Comparison of ENCODE assay signal across 8 mouse cellular contexts in the genomic region with DNA sequence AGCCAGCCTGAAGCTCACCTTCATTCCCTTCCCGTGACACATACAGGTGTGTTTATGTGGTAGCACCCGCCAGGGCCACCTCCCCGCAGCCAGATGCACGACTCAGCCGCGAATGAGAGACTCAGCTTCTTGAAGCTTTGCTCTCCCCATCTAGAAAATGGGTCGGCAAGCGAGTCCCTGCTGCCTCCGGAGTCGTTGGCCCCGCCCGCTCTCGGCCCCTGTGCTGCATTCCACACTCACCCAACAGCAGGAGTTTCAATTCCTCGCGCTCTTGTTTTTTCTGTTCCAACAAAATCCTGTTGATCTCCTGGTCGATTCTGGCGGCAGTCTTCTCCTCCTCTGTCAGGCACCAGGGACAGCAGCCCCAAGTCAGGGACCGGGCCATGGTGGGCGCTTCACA. TPM values are rescaled to one million over a fixed set of nuclear protein-coding genes. Genes with fewer than 3 reads are reported as not detected.
A peak's percentile ranks its signal among the peaks of the same experiment; 100 is the strongest.
DNase-seq lines count a peak whose midpoint lies in the region; ATAC-seq and TF ChIP-seq lines count a peak whose summit lies in the region.

No protein-coding gene starts in this region.

- WGBS in heart, embryonic 13.5 days: 8% methylated on average over 19 of the region's 19 CpGs
- 6% methylated on average over 19 of the region's 19 CpGs for WGBS in liver, postnatal 0 days (ENCODE audit: insufficient replicate concordance)
- WGBS in forebrain, embryonic 16.5 days: 25% methylated on average over 19 of the region's 19 CpGs

- no peak for TF ChIP-seq CTCF in E14TG2a.4 (conservative IDR thresholded peaks at IDR 0.05; ENCODE audit: low read length)
- TF ChIP-seq CTCF in liver, postnatal 0 days (IDR thresholded peaks at IDR 0.05; ENCODE audit: low read depth): no peak

- no peak for ATAC-seq in heart, embryonic 13.5 days (ENCODE audit: extremely low read depth, insufficient number of reproducible peaks, low FRiP score, low TSS enrichment)
- no peak for ATAC-seq in liver, postnatal 0 days
- ATAC-seq in forebrain, embryonic 16.5 days: no peak

- no peak for DNase-seq in heart, postnatal 10 days
- peak; percentile 36 for DNase-seq in liver, postnatal 0 days
- DNase-seq in right cerebral cortex, adult 2 months (ENCODE audit: low spot score in 2 of 2): no peak
- no peak for DNase-seq in thymus, postnatal 10 days (ENCODE audit: low spot score in 2 of 2)

- H3K9ac ChIP-seq in heart, embryonic 13.5 days: peak overlapping the region; percentile 72
- H3K9ac ChIP-seq in liver, postnatal 0 days (replicated peaks): peak overlapping the region; percentile 66
- no peak overlapping the region for H3K9ac ChIP-seq in forebrain, embryonic 16.5 days (replicated peaks; ENCODE audit: low read depth, low read length)

- TF ChIP-seq EP300 in liver, postnatal 0 days (IDR thresholded peaks at IDR 0.05; ENCODE audit: low read depth): no peak

- no peaks in the 10 kb centered on the region; the same call in 1 of the 2 replicates for H3K27me3 ChIP-seq in heart, embryonic 13.5 days (replicated peaks)
- H3K27me3 ChIP-seq in E14TG2a.4 (ENCODE audit: insufficient read depth, low read length): peaks cover 33% of the 10 kb centered on the region
- no peaks in the 10 kb centered on the region; the same call in 1 of the 2 replicates for H3K27me3 ChIP-seq in erythroblast, embryonic 14.5 days (ENCODE audit: control insufficient read depth)
- no peaks in the 10 kb centered on the region for H3K27me3 ChIP-seq in liver, postnatal 0 days (ENCODE audit: insufficient read depth, low read length)
- H3K27me3 ChIP-seq in forebrain, embryonic 16.5 days (replicated peaks; ENCODE audit: control insufficient read depth, insufficient read depth, low read length): peaks cover 3% of the 10 kb centered on the region; the same call in 1 of the 2 replicates

- H3K4me2 ChIP-seq in heart, embryonic 13.5 days: peak overlapping the region; percentile 49
- peak overlapping the region; percentile 70 for H3K4me2 ChIP-seq in liver, postnatal 0 days (ENCODE audit: low read depth, low read length)
- no peak overlapping the region for H3K4me2 ChIP-seq in forebrain, embryonic 16.5 days (ENCODE audit: low read length)

- H3K4me3 ChIP-seq in heart, embryonic 13.5 days: peak overlapping the region; percentile 32
- peak overlapping the region; percentile 69 for H3K4me3 ChIP-seq in E14TG2a.4 (replicated peaks; ENCODE audit: low read length)
- peak overlapping the region; percentile 47 for H3K4me3 ChIP-seq in erythroblast, embryonic 14.5 days (replicated peaks)
- H3K4me3 ChIP-seq in liver, postnatal 0 days (ENCODE audit: low read depth, low read length): peak overlapping the region; percentile 54
- no peak overlapping the region for H3K4me3 ChIP-seq in forebrain, embryonic 16.5 days (replicated peaks; ENCODE audit: low read length)

- intact Hi-C loops in heart, postnatal 10 days (cut with DNase I): no loop called here

- no peaks in the 10 kb centered on the region; the same call in 1 of the 2 replicates for H3K36me3 ChIP-seq in heart, embryonic 13.5 days
- no peaks in the 10 kb centered on the region for H3K36me3 ChIP-seq in E14TG2a.4 (ENCODE audit: insufficient read depth, low read length)
- no peaks in the 10 kb centered on the region for H3K36me3 ChIP-seq in erythroblast, embryonic 14.5 days (ENCODE audit: control insufficient read depth)
- H3K36me3 ChIP-seq in liver, postnatal 0 days (replicated peaks; ENCODE audit: insufficient read depth, low read length): no peaks in the 10 kb centered on the region
- H3K36me3 ChIP-seq in forebrain, embryonic 16.5 days (ENCODE audit: control insufficient read depth, insufficient read depth): no peaks in the 10 kb centered on the region

- no peaks in the 10 kb centered on the region for H3K9me3 ChIP-seq in heart, embryonic 13.5 days
- H3K9me3 ChIP-seq in E14TG2a.4 (ENCODE audit: low read length): no peaks in the 10 kb centered on the region
- H3K9me3 ChIP-seq in erythroblast, embryonic 14.5 days (ENCODE audit: control insufficient read depth, low read length): no peaks in the 10 kb centered on the region
- no peaks in the 10 kb centered on the region for H3K9me3 ChIP-seq in liver, postnatal 0 days (ENCODE audit: low read length)
- no peaks in the 10 kb centered on the region for H3K9me3 ChIP-seq in forebrain, embryonic 16.5 days (ENCODE audit: control insufficient read depth, low read length)

- peak overlapping the region; percentile 37; the same call in 1 of the 2 replicates for H3K27ac ChIP-seq in heart, embryonic 13.5 days (replicated peaks)
- peak overlapping the region; percentile 78 for H3K27ac ChIP-seq in liver, postnatal 0 days (ENCODE audit: low read depth)
- no peak overlapping the region for H3K27ac ChIP-seq in forebrain, embryonic 16.5 days (ENCODE audit: low read length)

- H3K4me1 ChIP-seq in heart, embryonic 13.5 days: peaks cover 19% of the 10 kb centered on the region
- H3K4me1 ChIP-seq in E14TG2a.4 (replicated peaks; ENCODE audit: low read depth, low read length): peaks cover 27% of the 10 kb centered on the region
- H3K4me1 ChIP-seq in erythroblast, embryonic 14.5 days (ENCODE audit: control insufficient read depth): peaks cover 53% of the 10 kb centered on the region
- H3K4me1 ChIP-seq in liver, postnatal 0 days (ENCODE audit: insufficient read depth): peaks cover 38% of the 10 kb centered on the region
- no peaks in the 10 kb centered on the region for H3K4me1 ChIP-seq in forebrain, embryonic 16.5 days (replicated peaks; ENCODE audit: control insufficient read depth, insufficient read depth, low read length)

RNA-seq across cellular contexts. Expression of a gene that starts 0.5 kb away (rescaled TPM):
- 1.5 and 2.0 TPM in 2 replicates for polyA plus RNA-seq in heart, embryonic 13.5 days (2015; fragmentation: Nextera tagmentation; extraction: Ambion mirVana)
- total RNA-seq in heart, postnatal 10 days (2021): under 1 TPM; 0.60 to 0.74 TPM
- 0.14 and 0.24 TPM in 2 replicates for polyA plus RNA-seq in erythroblast, embryonic 14.5 days (2012)
- polyA plus RNA-seq in liver, postnatal 0 days (2015; fragmentation: Nextera tagmentation; extraction: Ambion mirVana): 4.0 and 4.4 TPM in 2 replicates
- 0.42 and 0.76 TPM in 2 replicates for polyA plus RNA-seq in forebrain, embryonic 16.5 days (2015; fragmentation: Nextera tagmentation; extraction: Ambion mirVana)

RNA-seq across cellular contexts. Expression of a gene that starts 21.4 kb away (rescaled TPM):
- polyA plus RNA-seq in heart, embryonic 13.5 days (2015; fragmentation: Nextera tagmentation; extraction: Ambion mirVana): 59.0 and 62.7 TPM in 2 replicates
- 10 to 100 TPM; 59.2 to 60.6 TPM for total RNA-seq in heart, postnatal 10 days (2021)
- polyA plus RNA-seq in erythroblast, embryonic 14.5 days (2012): 1.2 and 1.5 TPM in 2 replicates
- polyA plus RNA-seq in liver, postnatal 0 days (2015; fragmentation: Nextera tagmentation; extraction: Ambion mirVana): 18.3 and 19.2 TPM in 2 replicates
- 106 and 112 TPM in 2 replicates for polyA plus RNA-seq in forebrain, embryonic 16.5 days (2015; fragmentation: Nextera tagmentation; extraction: Ambion mirVana)

RNA-seq across cellular contexts. Expression of a gene that starts 23.6 kb away (rescaled TPM):
- polyA plus RNA-seq in heart, embryonic 13.5 days (2015; fragmentation: Nextera tagmentation; extraction: Ambion mirVana): 0.53 and 0.62 TPM in 2 replicates
- total RNA-seq in heart, postnatal 10 days (2021): under 1 TPM; 0.86 to 0.87 TPM
- 0.04 and 0.05 TPM in 2 replicates for polyA plus RNA-seq in erythroblast, embryonic 14.5 days (2012)
- 6.3 and 7.4 TPM in 2 replicates for polyA plus RNA-seq in liver, postnatal 0 days (2015; fragmentation: Nextera tagmentation; extraction: Ambion mirVana)
- 0.40 and 0.53 TPM in 2 replicates for polyA plus RNA-seq in forebrain, embryonic 16.5 days (2015; fragmentation: Nextera tagmentation; extraction: Ambion mirVana)

RNA-seq across cellular contexts. Expression of a gene that starts 27.4 kb away (rescaled TPM):
- polyA plus RNA-seq in heart, embryonic 13.5 days (2015; fragmentation: Nextera tagmentation; extraction: Ambion mirVana): 51.7 and 53.8 TPM in 2 replicates
- 10 to 100 TPM; 64.0 to 65.0 TPM for total RNA-seq in heart, postnatal 10 days (2021)
- 6.2 and 7.9 TPM in 2 replicates for polyA plus RNA-seq in erythroblast, embryonic 14.5 days (2012)
- 29.2 and 30.6 TPM in 2 replicates for polyA plus RNA-seq in liver, postnatal 0 days (2015; fragmentation: Nextera tagmentation; extraction: Ambion mirVana)
- 70.4 and 80.9 TPM in 2 replicates for polyA plus RNA-seq in forebrain, embryonic 16.5 days (2015; fragmentation: Nextera tagmentation; extraction: Ambion mirVana)

RNA-seq across cellular contexts. Expression of a gene that starts 35.7 kb away (rescaled TPM):
- 629 and 649 TPM in 2 replicates for polyA plus RNA-seq in heart, embryonic 13.5 days (2015; fragmentation: Nextera tagmentation; extraction: Ambion mirVana)
- total RNA-seq in heart, postnatal 10 days (2021): 100 to 1,000 TPM; 867 to 890 TPM
- 152 and 158 TPM in 2 replicates for polyA plus RNA-seq in erythroblast, embryonic 14.5 days (2012)
- polyA plus RNA-seq in liver, postnatal 0 days (2015; fragmentation: Nextera tagmentation; extraction: Ambion mirVana): 256 and 266 TPM in 2 replicates
- polyA plus RNA-seq in forebrain, embryonic 16.5 days (2015; fragmentation: Nextera tagmentation; extraction: Ambion mirVana): 632 and 683 TPM in 2 replicates
